Mouse (Mus musculus) embryonic facial prominence, embryonic 14.5 days (tissue): ENCODE measurements around the gene Tmem8. TPM values are rescaled to one million over a fixed set of nuclear protein-coding genes. Genes with fewer than 3 reads are reported as not detected.

Experiments used
- ATAC-seq: fragments of 200-750 bp; cut with Nextera tagmentation; 2 replicates; pipeline ENCODE4 v1.8.0; 2017; ENCODE audit warnings: low read depth, moderate number of reproducible peaks, moderate TSS enrichment
- DNase-seq: peaks from one replicate; pipeline ENCODE4 v3.0.0-alpha.2; 2015; ENCODE audit warnings: low spot score
- H3K27ac ChIP-seq: fragments of 300-500 bp; sonication (generic); replicated peaks from 2 replicates; pipeline ENCODE4 v1.5.1; 2014; ENCODE audit warnings: low read depth, mild to moderate bottlenecking, low read length, moderate library complexity
- H3K27me3 ChIP-seq: fragments of 300-500 bp; sonication (generic); replicated peaks from 2 replicates; pipeline ENCODE4 v1.6.1; 2014; ENCODE audit warnings: low read length; ENCODE audit not compliant: control insufficient read depth, insufficient read depth
- H3K36me3 ChIP-seq: fragments of 300-500 bp; sonication (generic); 2 replicates; pipeline ENCODE4 v1.6.1; 2014; ENCODE audit warnings: low read length, mixed read lengths; ENCODE audit not compliant: control insufficient read depth, insufficient read depth
- H3K4me1 ChIP-seq: fragments of 300-500 bp; sonication (generic); 2 replicates; pipeline ENCODE4 v1.6.1; 2014; ENCODE audit warnings: antibody characterized with exemption, low read length; ENCODE audit not compliant: control insufficient read depth, insufficient read depth
- H3K4me2 ChIP-seq: fragments of 300-500 bp; sonication (generic); 2 replicates; pipeline ENCODE4 v1.6.1; 2014; ENCODE audit warnings: low read depth, mild to moderate bottlenecking, low read length, moderate library complexity, mixed read lengths
- H3K4me3 ChIP-seq: fragments of 300-500 bp; sonication (generic); 2 replicates; pipeline ENCODE4 v1.5.1; 2014; ENCODE audit warnings: low read depth, mild to moderate bottlenecking, low read length
- H3K9ac ChIP-seq: fragments of 300-500 bp; sonication (generic); 2 replicates; pipeline ENCODE4 v1.6.1; 2014; ENCODE audit warnings: low read depth, mild to moderate bottlenecking, low read length, moderate library complexity, mixed read lengths
- H3K9me3 ChIP-seq: fragments of 300-500 bp; sonication (generic); 2 replicates; pipeline ENCODE4 v1.6.1; 2016; ENCODE audit warnings: low read length; ENCODE audit not compliant: control insufficient read depth
- WGBS: fragments of 180-500 bp; shearing (Covaris S2); extraction: QIAGEN DNeasy Blood & Tissue Kit; methylation state at CpG from one replicate; pipeline ENCODE4 v1.1.7; 2014; 5-methylcytosine and 5-hydroxymethylcytosine counted together
- polyA plus RNA-seq: library from polyadenylated mRNA; unstranded; fragments of >200 nt; fragmentation: Nextera tagmentation; extraction: Ambion mirVana; gene quantifications from 2 replicates; pipeline ENCODE4 v1.2.1, GENCODE M21; 2014

Gene Tmem8
- polyA plus RNA-seq, 1 experiment from 2014 or later: 3.0 TPM

DNA sequence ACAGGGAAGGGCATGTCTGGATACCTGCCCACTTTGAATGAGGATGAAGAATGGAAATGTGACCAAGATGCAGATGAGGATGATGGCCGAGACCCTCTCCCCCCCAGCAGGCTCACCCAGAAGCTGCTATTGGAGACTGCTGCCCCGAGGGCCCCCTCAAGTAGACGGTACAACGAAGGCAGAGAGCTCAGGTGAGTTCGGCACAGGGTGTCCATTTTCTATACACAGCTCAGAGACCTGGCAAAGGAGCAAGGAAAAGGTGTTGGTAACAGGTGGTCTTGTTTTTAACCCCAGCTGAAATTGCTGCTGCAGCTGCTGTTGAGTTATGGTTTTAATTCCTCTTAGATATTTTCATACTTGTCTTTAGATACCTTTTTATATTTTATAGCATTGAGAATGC lies 30.3 kb downstream of the Tmem8 start:
- Histone ChIP-seq H3K27me3 (no peaks in the 10 kb centered on the region), H3K4me2 (no peak overlapping the region), H3K36me3 (peaks cover 50% of the 10 kb centered on the region), H3K4me3 (no peak overlapping the region), H3K9me3 (no peaks in the 10 kb centered on the region), H3K4me1 (peaks cover 11% of the 10 kb centered on the region), H3K9ac (no peak overlapping the region), H3K27ac (no peak overlapping the region)
- DNase-seq (no peak), ATAC-seq (no peak)
- WGBS: 91% methylated on average over 5 of the region's 5 CpGs

DNA sequence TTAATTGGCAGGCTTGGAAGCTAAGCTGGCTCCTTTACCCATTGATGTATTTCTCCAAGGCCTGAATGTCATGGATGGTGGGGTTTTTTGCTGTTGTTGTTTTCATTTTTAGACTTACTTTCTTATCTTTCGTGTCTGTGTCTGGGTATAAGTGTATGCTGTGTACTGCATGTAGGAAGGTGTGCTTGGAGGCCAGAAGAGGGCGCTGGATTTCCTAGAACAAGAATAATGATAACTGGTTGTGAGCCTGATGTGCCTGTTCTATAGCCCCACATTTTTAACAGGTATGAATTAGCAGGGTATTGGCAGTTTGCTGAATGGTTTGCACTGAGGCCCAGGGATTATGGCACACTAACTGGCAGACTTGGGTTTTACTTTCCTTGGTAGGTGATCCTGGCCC lies 36.0 kb downstream of the Tmem8 start:
- Histone ChIP-seq H3K4me3 (no peak overlapping the region), H3K9ac (no peak overlapping the region), H3K27ac (no peak overlapping the region), H3K36me3 (peaks cover 80% of the 10 kb centered on the region), H3K27me3 (no peaks in the 10 kb centered on the region), H3K4me2 (no peak overlapping the region), H3K4me1 (no peaks in the 10 kb centered on the region), H3K9me3 (peaks cover 7% of the 10 kb centered on the region; the same call in 1 of the 2 replicates)
- WGBS: 83% methylated on average over 2 of the region's 2 CpGs
- ATAC-seq (no peak), DNase-seq (no peak)

DNA sequence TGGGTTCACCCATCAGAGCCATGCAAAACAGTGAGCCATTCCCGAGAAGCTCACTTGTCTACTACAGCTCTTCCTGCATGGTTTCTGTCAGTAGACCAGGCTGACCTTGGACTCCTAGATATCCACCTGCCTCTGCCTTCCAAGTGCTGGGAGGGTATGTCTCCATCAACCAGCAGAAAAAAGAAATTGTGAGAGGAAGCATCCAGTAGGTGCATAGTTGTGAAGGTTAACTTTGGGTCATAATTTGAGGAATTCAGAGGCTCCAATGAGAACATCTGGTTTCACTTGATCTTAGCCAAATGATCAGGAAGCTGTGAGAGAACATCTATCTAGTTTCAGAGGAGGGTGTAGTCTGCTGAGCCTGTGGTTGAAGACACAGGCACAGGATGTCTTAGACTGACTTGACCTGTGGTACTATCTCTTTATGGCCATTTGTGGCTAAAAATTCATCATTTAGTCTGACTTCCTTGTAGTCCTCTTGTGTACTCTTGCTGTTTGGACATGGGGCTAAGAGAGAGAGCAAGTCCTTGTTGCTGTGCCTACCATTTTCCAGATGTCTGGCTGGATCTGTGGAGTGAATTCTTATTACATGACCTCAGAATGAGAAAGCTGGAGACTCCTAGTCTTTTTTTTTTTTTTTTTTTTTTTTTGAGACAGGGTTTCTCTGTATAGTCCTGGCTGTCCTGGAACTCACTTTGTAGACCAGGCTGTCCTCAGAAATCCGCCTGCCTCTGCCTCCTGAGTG lies 39.0 kb downstream of the Tmem8 start:
- no peak for DNase-seq
- Histone ChIP-seq H3K4me2 (no peak overlapping the region), H3K9ac (no peak overlapping the region), H3K36me3 (peaks cover 73% of the 10 kb centered on the region), H3K9me3 (peaks cover 7% of the 10 kb centered on the region; the same call in 1 of the 2 replicates), H3K27ac (no peak overlapping the region), H3K4me1 (no peaks in the 10 kb centered on the region), H3K4me3 (no peak overlapping the region), H3K27me3 (no peaks in the 10 kb centered on the region)
- ATAC-seq: no peak
- WGBS: 96% methylated on average over 2 of the region's 2 CpGs

DNA sequence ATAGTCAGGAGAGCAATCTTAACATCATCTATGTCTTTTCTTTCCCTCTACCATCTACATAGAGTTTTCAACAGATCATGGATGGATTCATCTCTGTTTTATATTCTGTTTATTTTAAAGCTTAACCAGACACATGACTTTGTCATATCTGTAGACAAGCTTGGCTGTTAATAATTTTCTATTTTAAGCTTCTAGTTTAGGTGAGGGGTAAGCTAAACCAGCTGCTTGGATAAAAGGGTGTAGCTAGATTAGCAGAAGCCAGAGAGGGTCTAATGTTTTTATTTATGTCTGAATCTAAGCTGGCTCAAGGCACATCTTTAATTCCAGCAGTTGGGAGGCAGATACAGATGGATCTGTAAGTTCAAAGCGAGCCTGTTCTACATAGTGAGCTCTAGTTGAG lies 49.6 kb downstream of the Tmem8 start:
- H3K27ac ChIP-seq: no peak overlapping the region
- H3K4me1 ChIP-seq: no peaks in the 10 kb centered on the region
- WGBS: 85% methylated on average over 1 of the region's 1 CpGs
- no peak overlapping the region for H3K4me3 ChIP-seq
- DNase-seq (no peak), ATAC-seq (no peak)
- peaks cover 8% of the 10 kb centered on the region; the same call in 1 of the 2 replicates for H3K36me3 ChIP-seq
- H3K27me3 ChIP-seq: no peaks in the 10 kb centered on the region
- H3K9me3 ChIP-seq: no peaks in the 10 kb centered on the region
- no peak overlapping the region for H3K9ac ChIP-seq
- H3K4me2 ChIP-seq: no peak overlapping the region

DNA sequence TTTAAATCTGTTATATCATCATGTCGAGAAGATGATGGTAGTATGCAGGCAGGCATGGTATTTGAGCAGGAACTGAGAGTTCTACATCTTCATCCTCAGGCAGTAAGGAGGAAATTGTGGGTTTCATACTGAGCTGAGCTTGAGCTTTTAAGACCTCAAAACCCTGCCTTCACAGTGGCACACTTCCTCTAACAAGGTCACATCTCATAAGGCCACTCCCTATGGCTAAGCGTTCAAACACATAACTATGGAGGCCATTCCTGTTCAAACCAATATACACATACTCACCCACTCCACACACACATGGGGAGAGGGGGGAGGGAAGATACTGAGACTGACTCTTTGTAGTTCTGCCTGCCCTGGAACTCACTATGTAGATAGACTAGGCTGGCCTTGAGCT lies 54.9 kb downstream of the Tmem8 start:
- Histone ChIP-seq H3K9ac (no peak overlapping the region), H3K27ac (no peak overlapping the region), H3K4me3 (no peak overlapping the region), H3K9me3 (no peaks in the 10 kb centered on the region), H3K36me3 (peaks cover 8% of the 10 kb centered on the region; the same call in 1 of the 2 replicates), H3K4me2 (no peak overlapping the region), H3K4me1 (no peaks in the 10 kb centered on the region), H3K27me3 (no peaks in the 10 kb centered on the region)
- 91% methylated on average over 2 of the region's 2 CpGs for WGBS
- DNase-seq: no peak
- ATAC-seq: no peak

Other genes with a start within 250 kb of the Tmem8 start
- gene Mcrip2, start 244.5 kb upstream of the Tmem8 start, polyA plus RNA-seq: 25.7 and 36.7 TPM in 2 replicates
- gene Mettl26, start 238.2 kb upstream of the Tmem8 start, polyA plus RNA-seq: 40.6 and 44.1 TPM in 2 replicates
- gene Wfikkn1, start 232.4 kb upstream of the Tmem8 start, polyA plus RNA-seq: 0.42 and 0.48 TPM in 2 replicates
- 17.1 and 19.7 TPM in 2 replicates for gene Rab40c, start 193.6 kb upstream of the Tmem8 start, polyA plus RNA-seq
- 51.8 and 52.2 TPM in 2 replicates for gene Pigq, start 168.4 kb upstream of the Tmem8 start, polyA plus RNA-seq
- gene Nhlrc4, start 168.3 kb upstream of the Tmem8 start, polyA plus RNA-seq: 0.99 TPM in 1 of 2 replicates, not detected in the other
- gene A930017K11Rik, start 160.7 kb upstream of the Tmem8 start, polyA plus RNA-seq: 0.16 TPM in 1 of 2 replicates, not detected in the other
- gene Capn15, start 127.5 kb upstream of the Tmem8 start, polyA plus RNA-seq: 25.2 and 25.8 TPM in 2 replicates
- gene Rab11fip3, start 43.7 kb upstream of the Tmem8 start, polyA plus RNA-seq: 15.8 and 17.7 TPM in 2 replicates
- gene Decr2, start 23.0 kb upstream of the Tmem8 start, polyA plus RNA-seq: 15.7 and 18.5 TPM in 2 replicates
- 77.2 and 92.4 TPM in 2 replicates for gene Nme4, start 17.7 kb upstream of the Tmem8 start, polyA plus RNA-seq
- 177 and 183 TPM in 2 replicates for gene Mrpl28, start 10.2 kb downstream of the Tmem8 start, polyA plus RNA-seq
- gene Axin1, start 25.4 kb downstream of the Tmem8 start, polyA plus RNA-seq: 10.7 and 12.9 TPM in 2 replicates
- gene Pdia2, start 85.8 kb downstream of the Tmem8 start, polyA plus RNA-seq: 0.43 and 0.85 TPM in 2 replicates
- 8.5 and 13.2 TPM in 2 replicates for gene Rgs11, start 89.7 kb downstream of the Tmem8 start, polyA plus RNA-seq
- 34.0 and 39.2 TPM in 2 replicates for gene Arhgdig, start 94.5 kb downstream of the Tmem8 start, polyA plus RNA-seq
- gene Fam234a, start 130.9 kb downstream of the Tmem8 start, polyA plus RNA-seq: 39.4 and 42.3 TPM in 2 replicates
- 77.8 and 83.3 TPM in 2 replicates for gene Luc7l, start 139.6 kb downstream of the Tmem8 start, polyA plus RNA-seq